Mouse (Mus musculus) kidney, adult 8-10 months (tissue): ENCODE data around the gene Rasal3.

Experiments used
- DNase-seq, 2 experiments: peaks; one replicate each; pipeline ENCODE4 v3.0.0; 2022

Rasal3 gene

DNA sequence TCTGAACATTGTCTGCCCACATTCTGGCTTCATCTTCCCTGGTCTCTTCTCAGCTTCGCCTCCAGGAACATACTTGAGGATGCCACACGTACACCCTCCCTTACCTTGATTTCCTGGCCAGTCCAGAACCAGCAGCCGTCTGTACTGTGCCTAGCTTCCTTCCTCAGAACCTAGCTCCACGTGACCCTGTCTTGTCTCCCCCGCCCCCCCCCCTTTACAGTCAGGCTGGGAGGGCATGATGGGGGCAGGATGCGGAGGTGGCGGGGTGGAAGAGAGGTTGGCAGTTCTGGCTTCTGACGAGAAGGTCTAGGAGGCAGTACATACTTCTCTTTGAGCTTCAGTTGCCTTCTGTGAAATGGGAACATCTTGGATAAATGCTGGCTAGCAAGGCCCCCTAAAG is at the start of gene Rasal3:
Rasal3 (minus strand) TSS at position 167 of the 400 bp plus-strand sequence.
- DNase-seq: no peak

GRCm38 (mm10) chr17:32452482-32452881 is 49.1 kb upstream of the Rasal3 start, which contains the start of gene Cyp4f39:
Gene Cyp4f39, plus strand, starts transcription at chr17:32452723.
- no peak for DNase-seq

GRCm38 (mm10) chr17:32450844-32451537 is 47.6 kb upstream of the Rasal3 start:
- no peak for DNase-seq

DNA sequence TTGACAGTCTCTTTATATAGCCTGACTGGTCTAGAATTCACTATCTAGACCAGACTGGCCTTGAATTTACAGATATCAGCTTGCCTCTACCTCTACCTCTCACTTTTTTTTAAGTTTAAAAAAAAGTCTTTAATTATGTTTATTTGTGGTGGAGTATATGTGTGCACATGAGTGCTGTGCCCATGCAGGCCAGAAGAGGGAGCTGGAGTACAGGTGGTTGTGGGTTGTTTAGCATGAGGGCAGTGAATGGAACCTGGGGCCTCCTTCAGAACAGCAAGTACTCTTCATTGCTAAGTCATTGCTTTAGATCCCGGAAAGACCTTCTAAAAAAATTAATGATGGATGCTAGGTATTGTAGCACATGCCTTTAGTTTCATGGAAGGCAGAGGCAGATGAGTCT is 45.7 kb upstream of the Rasal3 start:
- DNase-seq: no peak

- no peak for DNase-seq
Observed at GRCm38 (mm10) chr17:32447195-32447594, 43.8 kb upstream of the Rasal3 start.

GRCm38 (mm10) chr17:32445016-32445415 is 41.6 kb upstream of the Rasal3 start:
- DNase-seq: no peak

- no peak for DNase-seq
Observed at GRCm38 (mm10) chr17:32443245-32443644, 39.9 kb upstream of the Rasal3 start.

DNA sequence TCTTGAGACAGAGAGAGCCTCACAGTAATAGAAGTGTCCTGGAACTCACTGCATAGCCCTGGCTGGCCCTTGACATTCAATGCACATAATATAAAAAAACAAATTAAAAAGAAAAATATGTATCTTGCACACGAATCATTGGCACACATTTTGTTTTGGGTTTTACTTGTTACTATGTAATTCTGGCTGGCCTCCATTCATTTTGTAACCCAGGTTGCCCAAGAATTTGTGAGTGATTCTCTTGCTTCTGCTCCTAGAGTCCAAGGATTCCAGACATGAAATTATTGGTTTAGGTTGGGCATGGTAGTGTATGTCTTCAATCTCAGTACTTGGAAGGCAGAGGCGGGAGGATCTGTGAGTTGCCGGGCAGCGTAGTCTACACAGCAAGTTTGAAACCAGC is 33.7 kb upstream of the Rasal3 start:
- no peak for DNase-seq

DNA sequence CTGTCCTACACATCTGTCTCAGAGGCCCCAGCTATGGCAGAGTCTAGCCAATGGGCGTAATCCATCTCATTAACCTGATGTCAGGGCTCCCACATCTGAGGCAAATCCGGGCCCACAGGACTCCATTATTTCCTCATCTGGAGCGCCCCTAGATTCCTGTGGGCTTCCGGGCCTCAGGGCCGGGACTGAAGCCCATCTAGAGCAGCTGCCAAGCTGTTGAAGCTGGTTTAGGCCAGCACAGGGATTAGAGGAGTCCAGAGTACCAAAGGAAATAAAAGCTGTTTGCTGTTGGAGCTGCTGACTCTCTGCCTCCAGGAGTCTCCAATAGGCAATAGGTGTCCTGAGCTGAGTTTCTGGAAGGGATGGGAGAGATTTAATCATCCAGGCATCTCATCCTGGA is 31.8 kb upstream of the Rasal3 start:
- peak; percentile 8 to 14 for DNase-seq

- no peak for DNase-seq
Observed at GRCm38 (mm10) chr17:32434324-32434723, 30.9 kb upstream of the Rasal3 start.

DNA sequence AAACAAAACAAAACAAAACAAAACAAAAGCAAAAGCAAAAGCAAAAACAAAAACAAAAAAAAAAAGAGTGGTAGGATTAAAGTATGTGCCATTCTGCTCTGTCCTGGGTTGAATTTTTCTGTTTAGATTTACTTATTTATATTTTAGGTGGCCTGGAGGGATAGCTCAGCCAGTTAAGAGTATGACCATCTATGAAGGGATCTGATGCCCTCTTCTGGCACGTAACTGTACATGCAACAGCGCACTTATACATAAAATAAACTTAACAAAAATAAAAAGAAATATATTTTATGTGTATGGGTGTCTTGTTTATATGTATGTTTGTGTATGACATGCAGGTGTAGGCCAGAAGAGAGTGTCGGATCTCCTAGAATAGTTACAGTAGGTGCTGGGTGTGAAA is 28.6 kb upstream of the Rasal3 start:
- DNase-seq: no peak

DNA sequence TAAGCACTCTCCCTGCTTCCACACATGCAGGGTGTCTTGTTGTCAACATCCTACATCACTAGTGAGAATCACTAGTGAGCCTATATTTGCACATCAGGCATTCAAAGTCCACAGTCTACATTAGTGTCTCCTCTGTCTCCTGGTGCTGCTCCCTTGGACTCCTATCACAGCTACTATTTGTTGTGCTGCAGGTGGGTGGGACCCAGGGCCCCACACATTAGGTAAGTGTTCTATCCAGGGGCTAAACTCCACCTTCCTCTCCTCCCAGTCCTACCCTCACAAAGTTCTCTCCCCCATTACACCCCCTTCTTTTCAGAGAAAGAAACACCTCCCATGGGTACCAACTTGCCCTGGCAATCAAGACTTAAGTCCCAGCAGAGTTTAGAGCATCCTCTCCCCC is 23.2 kb upstream of the Rasal3 start:
- no peak for DNase-seq

DNA sequence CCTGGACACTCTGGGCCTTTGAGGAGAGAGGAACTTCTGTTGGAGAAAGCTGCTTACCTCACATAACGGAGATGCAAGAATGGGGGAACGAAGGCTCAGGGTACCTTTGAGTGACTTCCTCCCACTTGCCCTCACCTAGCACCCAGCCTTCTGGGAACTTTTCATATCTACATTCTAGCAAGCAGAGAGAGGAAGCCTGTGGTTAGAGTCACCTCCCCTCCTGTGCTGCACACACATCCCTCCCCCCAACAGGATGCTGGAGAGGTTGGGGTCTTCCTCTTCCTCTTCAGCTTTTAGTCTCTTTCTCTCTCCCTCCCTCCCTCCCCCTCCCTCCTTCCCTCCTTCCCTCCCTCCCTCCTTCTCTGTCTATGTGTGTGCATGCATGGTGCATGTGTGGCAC is 20.7 kb upstream of the Rasal3 start, which contains the start of gene Pglyrp2:
Pglyrp2 (minus strand) TSS at position 134 of the 400 bp plus-strand sequence.
- no peak for DNase-seq

DNA sequence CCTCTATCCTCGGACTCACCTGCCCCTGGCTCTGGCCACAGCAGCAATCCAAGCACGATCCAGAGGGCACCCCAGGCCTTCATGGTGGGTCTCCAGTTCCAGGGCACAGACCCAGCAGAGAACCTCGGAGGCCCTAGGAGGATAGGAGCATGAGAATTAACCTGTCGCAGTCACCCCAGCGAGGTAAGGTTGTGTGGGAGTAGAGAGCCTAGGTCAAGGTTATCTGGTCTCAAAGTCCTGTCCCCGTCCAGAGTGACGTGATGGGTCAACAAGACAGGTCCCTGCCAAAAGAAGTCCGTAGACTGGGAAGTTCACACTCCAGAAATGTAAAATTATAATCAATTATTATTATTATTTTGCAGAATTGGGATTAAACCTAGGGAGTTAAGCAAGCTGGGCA is 17.4 kb upstream of the Rasal3 start:
- DNase-seq: no peak

DNA sequence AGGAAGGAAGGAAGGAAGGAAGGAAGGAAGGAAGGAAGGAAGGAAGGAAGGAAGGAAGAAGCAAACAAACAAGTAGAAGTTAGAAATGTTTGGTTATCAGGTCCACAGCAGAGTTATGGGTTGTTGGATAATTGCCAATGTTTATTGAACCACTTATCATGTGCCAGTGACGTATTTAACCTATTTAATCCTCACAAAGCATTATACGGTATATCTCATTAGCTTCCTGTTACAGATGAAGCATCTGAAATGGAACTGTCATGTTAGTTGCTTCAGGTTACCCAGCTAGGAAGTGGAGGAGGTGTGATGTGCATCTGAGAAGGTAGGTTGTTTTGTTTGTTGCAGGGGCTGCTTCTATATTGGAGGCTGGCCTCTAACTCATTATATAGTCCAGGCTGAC is 16.6 kb upstream of the Rasal3 start:
- DNase-seq: no peak

- DNase-seq: no peak
Observed at GRCm38 (mm10) chr17:32416771-32417170, 13.4 kb upstream of the Rasal3 start.

DNA sequence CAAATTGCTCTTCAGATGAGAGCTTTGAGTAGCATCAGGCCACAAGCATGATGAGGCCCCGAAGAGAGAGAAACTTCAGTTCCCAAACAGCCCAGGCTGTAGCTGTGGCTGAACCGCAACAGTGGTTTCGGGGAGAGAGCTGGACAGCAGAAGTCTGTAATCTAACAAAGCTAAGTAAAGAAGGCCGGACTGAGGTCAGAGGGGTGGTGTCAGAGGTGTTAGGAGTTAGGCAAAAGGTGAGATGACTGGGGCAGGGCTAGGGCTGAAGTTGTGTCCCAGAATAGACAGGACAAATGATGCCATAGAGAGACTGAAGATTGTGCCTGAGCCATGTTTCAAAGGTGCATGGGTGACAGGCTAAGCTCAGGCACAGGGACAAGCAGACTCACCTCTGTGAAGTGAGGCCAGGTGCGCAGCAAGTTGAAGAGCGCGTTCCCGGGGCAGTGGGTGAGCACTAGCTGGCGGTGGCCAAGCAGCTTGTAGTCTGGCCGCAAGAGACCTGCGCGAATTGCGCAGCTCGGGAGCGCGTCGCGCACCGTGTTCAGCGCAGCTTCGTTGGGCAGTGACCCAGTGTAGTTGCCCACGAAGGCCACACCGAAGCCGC is 12.1 kb upstream of the Rasal3 start:
- no peak for DNase-seq

DNA sequence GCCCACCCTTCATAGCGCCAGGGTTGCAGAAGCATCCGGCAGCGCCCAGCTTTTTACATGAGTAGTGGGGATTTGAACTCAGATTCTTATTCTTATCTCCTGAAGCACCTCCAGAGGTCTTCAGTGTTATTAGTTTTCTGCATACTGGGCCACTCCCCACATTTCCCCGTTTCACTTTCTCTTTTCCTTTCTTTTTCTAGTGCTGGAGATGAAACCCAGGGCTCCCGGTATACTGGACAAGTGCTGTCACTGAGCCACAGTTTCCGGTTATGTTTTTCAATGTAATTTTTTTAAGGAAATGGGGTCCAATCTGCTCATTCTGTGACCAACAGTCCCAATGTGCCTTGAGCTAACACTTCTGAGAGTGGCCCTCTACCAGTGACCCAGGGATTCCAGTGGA is 8.5 kb upstream of the Rasal3 start:
- DNase-seq: no peak

- no peak for DNase-seq
Observed at GRCm38 (mm10) chr17:32402779-32403157, 615 bp downstream of the Rasal3 start.

- DNase-seq: no peak
Observed at GRCm38 (mm10) chr17:32402011-32402778, 1.2 kb downstream of the Rasal3 start.

DNA sequence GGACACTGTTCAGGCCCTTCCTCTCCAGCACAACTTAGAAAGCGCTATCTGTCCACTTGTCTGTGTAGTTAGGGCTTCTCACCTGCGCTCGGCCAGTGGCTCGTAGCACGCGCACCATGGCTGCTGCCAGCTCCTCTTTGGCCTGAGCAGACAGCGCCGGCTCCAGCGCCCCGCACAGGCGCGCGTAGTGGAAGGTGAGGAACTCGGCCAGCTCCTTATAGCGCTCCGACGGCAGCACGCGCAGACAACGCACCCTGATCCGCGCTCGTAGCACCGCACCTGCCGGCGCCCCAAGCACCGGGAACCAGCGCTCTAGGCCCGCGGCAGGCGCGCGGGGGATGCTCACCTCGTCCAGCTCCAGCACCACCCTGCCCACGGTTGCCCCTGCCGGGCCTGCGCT is 7.1 kb downstream of the Rasal3 start:
- DNase-seq: no peak

- DNase-seq: no peak
Observed at GRCm38 (mm10) chr17:32393944-32394343, 9.4 kb downstream of the Rasal3 start.

GRCm38 (mm10) chr17:32389101-32389659 is 14.2 kb downstream of the Rasal3 start, which contains the start of gene Wiz:
Gene Wiz, minus strand, starts transcription at chr17:32389439.
- DNase-seq: peak; percentile 94 to 96
